Mouse (Mus musculus): Measurements from ENCODE around the gene Dnaja3.

DNA sequence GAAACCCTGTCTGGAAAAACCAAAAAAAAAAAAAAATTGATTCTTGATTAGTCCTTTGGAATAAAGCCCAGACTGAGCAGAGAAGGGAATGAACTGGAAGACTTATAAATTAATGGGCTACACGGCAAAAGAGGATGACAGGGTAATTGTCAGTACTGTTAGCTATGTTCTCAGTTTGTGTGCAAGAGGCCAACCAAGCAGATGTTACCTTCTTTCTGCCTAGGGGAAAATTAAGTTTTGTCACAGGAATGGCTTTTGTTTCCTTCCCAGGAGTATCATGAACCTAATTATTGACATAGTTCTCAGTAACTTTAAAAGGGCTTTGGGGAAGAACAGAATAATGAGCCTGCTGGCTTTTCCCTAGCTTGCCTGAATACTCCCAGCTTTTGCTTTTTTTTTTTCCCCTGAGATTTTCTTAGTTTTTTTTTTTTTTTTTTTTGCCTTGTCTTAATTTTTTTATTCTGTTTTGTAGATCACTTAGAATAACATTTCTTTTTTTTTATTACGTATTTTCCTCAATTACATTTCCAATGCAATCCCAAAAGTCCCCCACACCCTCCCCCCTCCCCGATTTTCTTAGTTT, 91.1 kb downstream of the Dnaja3 start:
- TF ChIP-seq POLR2A (IDR thresholded peaks at IDR 0.05; ENCODE audit: control insufficient read depth, extremely low read depth, insufficient read depth, low read length, poor library complexity) (no peak), CTCF (IDR thresholded peaks at IDR 0.05; ENCODE audit: borderline replicate concordance, control insufficient read depth, extremely low read depth, insufficient read depth, low read length, poor library complexity) (no peak)

All from thymus, adult 2 months (tissue).